ENCODE assay signal across 7 mouse cellular contexts in the genomic region with DNA sequence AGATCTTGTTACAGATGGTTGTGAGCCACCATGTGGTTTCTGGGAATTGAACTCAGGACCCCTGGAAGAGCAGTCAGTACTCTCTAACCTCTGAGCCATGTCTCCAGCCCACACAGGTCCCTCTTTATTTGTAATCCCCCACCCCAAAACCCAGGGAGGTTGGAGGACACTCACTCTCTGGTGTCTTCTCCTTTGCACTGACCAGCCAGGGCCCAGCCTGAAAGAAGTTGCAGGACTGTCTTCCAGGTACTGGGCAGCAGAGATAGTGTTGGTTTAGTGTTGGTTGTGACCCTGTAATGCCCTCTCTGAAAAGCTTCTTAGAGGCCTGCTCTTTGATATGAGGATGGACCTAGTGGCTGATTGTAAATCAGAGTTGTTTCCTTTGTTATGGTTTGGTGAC. TPM values are rescaled to one million over a fixed set of nuclear protein-coding genes. Genes with fewer than 3 reads are reported as not detected.
DNase-seq lines count a peak whose midpoint lies in the region; ATAC-seq and TF ChIP-seq lines count a peak whose summit lies in the region.

No protein-coding gene starts in this region.

- no peak for TF ChIP-seq CTCF in lung, adult 2 months (IDR thresholded peaks at IDR 0.05; ENCODE audit: insufficient read depth, low read length)

- no peak for TF ChIP-seq POLR2A in lung, adult 2 months (IDR thresholded peaks at IDR 0.05; ENCODE audit: borderline replicate concordance, extremely low read depth, low read depth, low read length)

- DNase-seq in lung, adult 2 months, result no peak
- no peak for DNase-seq in lung, postnatal 4 days
- no peak for DNase-seq in limb, embryonic 11.5 days (ENCODE audit: low spot score)
- DNase-seq in embryo, embryonic 10 days (ENCODE audit: low spot score), result no peak
- DNase-seq in thymus, postnatal 14 days, result no peak

- peak overlapping the region; percentile 16 for H3K4me3 ChIP-seq in lung, adult 2 months (replicated peaks; ENCODE audit: extremely low read depth, low read depth, low read length)
- peak overlapping the region; percentile 68 for H3K4me3 ChIP-seq in forebrain, embryonic 12.5 days (replicated peaks)
- peak overlapping the region; percentile 50; the same call in 1 of the 2 replicates for H3K4me3 ChIP-seq in limb, embryonic 11.5 days (ENCODE audit: low read depth, low read length)
- peak overlapping the region; percentile 76 for H3K4me3 ChIP-seq in neural tube, embryonic 15.5 days (replicated peaks)

- no peak overlapping the region for H3K27ac ChIP-seq in forebrain, embryonic 12.5 days
- H3K27ac ChIP-seq in limb, embryonic 11.5 days (replicated peaks; ENCODE audit: low read depth, low read length), result no peak overlapping the region
- peak overlapping the region; percentile 92 for H3K27ac ChIP-seq in neural tube, embryonic 15.5 days (replicated peaks)

- no peaks in the 10 kb centered on the region for H3K9me3 ChIP-seq in forebrain, embryonic 12.5 days
- no peaks in the 10 kb centered on the region for H3K9me3 ChIP-seq in limb, embryonic 11.5 days (ENCODE audit: control insufficient read depth, low read length)
- H3K9me3 ChIP-seq in neural tube, embryonic 15.5 days (replicated peaks), result no peaks in the 10 kb centered on the region

- no peaks in the 10 kb centered on the region for H3K36me3 ChIP-seq in forebrain, embryonic 12.5 days (replicated peaks)
- H3K36me3 ChIP-seq in limb, embryonic 11.5 days (ENCODE audit: control insufficient read depth, insufficient read depth, low read length), result no peaks in the 10 kb centered on the region
- H3K36me3 ChIP-seq in neural tube, embryonic 15.5 days, result no peaks in the 10 kb centered on the region

- no peak overlapping the region for H3K9ac ChIP-seq in forebrain, embryonic 12.5 days
- no peak overlapping the region for H3K9ac ChIP-seq in limb, embryonic 11.5 days (ENCODE audit: low read length)
- H3K9ac ChIP-seq in neural tube, embryonic 15.5 days (replicated peaks), result peak overlapping the region; percentile 74

- H3K4me1 ChIP-seq in lung, adult 2 months (ENCODE audit: control insufficient read depth, insufficient read depth, low read length), result peaks cover 4% of the 10 kb centered on the region; the same call in 1 of the 2 replicates
- H3K4me1 ChIP-seq in forebrain, embryonic 12.5 days, result peaks cover 7% of the 10 kb centered on the region
- H3K4me1 ChIP-seq in limb, embryonic 11.5 days (ENCODE audit: control insufficient read depth, insufficient read depth, low read length), result 0 out of 2 replicates have a peak, but pooled peaks cover 4% of the 10 kb centered on the region
- H3K4me1 ChIP-seq in neural tube, embryonic 15.5 days, result peaks cover 12% of the 10 kb centered on the region

- H3K4me2 ChIP-seq in forebrain, embryonic 12.5 days, result peak overlapping the region; percentile 66
- peak overlapping the region; percentile 57 for H3K4me2 ChIP-seq in limb, embryonic 11.5 days (ENCODE audit: low read depth, severe bottlenecking)
- peak overlapping the region; percentile 57 for H3K4me2 ChIP-seq in neural tube, embryonic 15.5 days

- ATAC-seq in forebrain, embryonic 12.5 days (ENCODE audit: low FRiP score), result no peak
- no peak for ATAC-seq in limb, embryonic 11.5 days (ENCODE audit: insufficient number of reproducible peaks, low FRiP score, low TSS enrichment, low read depth)
- ATAC-seq in neural tube, embryonic 15.5 days (ENCODE audit: low FRiP score), result no peak

- no peaks in the 10 kb centered on the region for H3K27me3 ChIP-seq in forebrain, embryonic 12.5 days
- H3K27me3 ChIP-seq in limb, embryonic 11.5 days (ENCODE audit: control insufficient read depth, insufficient read depth, low read length), result no peaks in the 10 kb centered on the region
- no peaks in the 10 kb centered on the region for H3K27me3 ChIP-seq in neural tube, embryonic 15.5 days (replicated peaks)

RNA-seq across cellular contexts. Expression of gene 2010315B03Rik, which starts 1.0 kb away (rescaled TPM):
- 1.6 and 3.7 TPM in 2 replicates for polyA plus RNA-seq in lung, adult 2 months (2012; rRNA removed)
- polyA plus RNA-seq in forebrain, embryonic 12.5 days (2016; fragmentation: Nextera tagmentation; extraction: Ambion mirVana), result 8.1 and 9.2 TPM in 2 replicates
- 3.5 and 5.8 TPM in 2 replicates for polyA plus RNA-seq in limb, embryonic 11.5 days (2014; fragmentation: Nextera tagmentation; extraction: Ambion mirVana)
- 11.5 and 12.7 TPM in 2 replicates for polyA plus RNA-seq in neural tube, embryonic 15.5 days (2015; fragmentation: Nextera tagmentation; extraction: Ambion mirVana)

Comparison
In these comparisons a context has a peak if more than half of its experiments do, and no peak if none do; other contexts are left out.
1. H3K4me3 ChIP-seq: peak in every context shown above with its lines; median percentile 76 in neural tube, embryonic 15.5 days; 68 in forebrain, embryonic 12.5 days; 50 in limb, embryonic 11.5 days; 16 in lung, adult 2 months.